Mouse (Mus musculus) ES-E14 (cell line): ENCODE results near the gene 1700012B09Rik. TPM values are rescaled to one million over a fixed set of nuclear protein-coding genes. Genes with fewer than 3 reads are reported as not detected.

Experiments used
- DNase-seq: peaks from one replicate; pipeline ENCODE4 v3.0.0-alpha.2; 2013; ENCODE audit warnings: low read depth, low spot score
- H3K27ac ChIP-seq: 2 replicates; pipeline ENCODE4 v1.5.1; 2012; ENCODE audit warnings: low read depth, mild to moderate bottlenecking, low read length, moderate library complexity, mixed read lengths; ENCODE audit not compliant: poor library complexity, insufficient read depth, severe bottlenecking
- H3K36me3 ChIP-seq: 2 replicates; pipeline ENCODE4 v1.6.1; 2012; ENCODE audit warnings: mild to moderate bottlenecking, low read length, moderate library complexity, mixed read lengths; ENCODE audit not compliant: control insufficient read depth, poor library complexity, insufficient read depth, severe bottlenecking
- H3K4me1 ChIP-seq, 2 experiments: fragments of 150-350 bp in 1 of 2; sonication (generic) in 1 of 2; 2 replicates each; pipeline ENCODE4 v1.6.1; 2012; ENCODE audit warnings: low read length in 2 of 2, mild to moderate bottlenecking in 1 of 2, mixed read lengths in 1 of 2; ENCODE audit not compliant: control insufficient read depth in 2 of 2, insufficient read depth in 2 of 2, poor library complexity in 1 of 2
- H3K4me3 ChIP-seq, 2 experiments: fragments of 150-350 bp in 1 of 2; sonication (generic) in 1 of 2; 2 replicates each; pipeline ENCODE4 v1.5.1; 2012; ENCODE audit warnings: low read length in 2 of 2, low read depth in 1 of 2, mild to moderate bottlenecking in 1 of 2, mixed read lengths in 1 of 2; ENCODE audit not compliant: insufficient read depth in 1 of 2, poor library complexity in 1 of 2, severe bottlenecking in 1 of 2
- H3K9ac ChIP-seq: 2 replicates; pipeline ENCODE4 v1.6.1; 2012; ENCODE audit warnings: low read depth, mild to moderate bottlenecking, low read length, mixed read lengths; ENCODE audit not compliant: poor library complexity, insufficient read depth, severe bottlenecking
- H3K9me3 ChIP-seq: fragments of 150-350 bp; sonication (generic); 2 replicates; pipeline ENCODE4 v1.6.1; 2012; ENCODE audit warnings: low read depth, mild to moderate bottlenecking, low read length; ENCODE audit not compliant: control insufficient read depth, insufficient read depth
- CHD2 ChIP-seq: IDR thresholded peaks from 2 replicates; pipeline ENCODE4 v1.6.1; 2014; ENCODE audit warnings: mild to moderate bottlenecking, low read depth, low read length, inconsistent platforms
- HCFC1 ChIP-seq: IDR thresholded peaks from 2 replicates; pipeline ENCODE4 v1.6.1; 2012; ENCODE audit warnings: low read length, inconsistent platforms, borderline replicate concordance; ENCODE audit not compliant: insufficient read depth
- MAFK ChIP-seq: IDR thresholded peaks from 2 replicates; pipeline ENCODE4 v1.6.1; 2014; ENCODE audit warnings: mild to moderate bottlenecking, low read depth, low read length, inconsistent platforms; ENCODE audit not compliant: insufficient read depth
- ZC3H11A ChIP-seq: IDR thresholded peaks from 2 replicates; pipeline ENCODE4 v1.6.1; 2012; ENCODE audit warnings: low read depth, mild to moderate bottlenecking, inconsistent platforms, low read length, borderline replicate concordance
- ZNF384 ChIP-seq: IDR thresholded peaks from 2 replicates; pipeline ENCODE4 v1.6.1; 2012; ENCODE audit warnings: low read depth, low read length, inconsistent platforms
- in situ Hi-C, 2 experiments: fragments of 600-800 bp; cut with MboI; formaldehyde crosslinking; loops; one replicate each; pipeline ENCODE4 v1.15.1; 2025; ENCODE audit warnings: low sequenced_read_pairs in 2 of 2, inconsistent platforms in 1 of 2; ENCODE audit not compliant: unreplicated experiment in 2 of 2
- total RNA-seq: library from RNA; depleted of rRNA; stranded (reverse); fragments of 300-350 nt; gene quantifications from 2 replicates; pipeline ENCODE4 v1.2.3, GENCODE M21; 2012

1700012B09Rik gene
- total RNA-seq, 1 experiment, result not detected

DNA sequence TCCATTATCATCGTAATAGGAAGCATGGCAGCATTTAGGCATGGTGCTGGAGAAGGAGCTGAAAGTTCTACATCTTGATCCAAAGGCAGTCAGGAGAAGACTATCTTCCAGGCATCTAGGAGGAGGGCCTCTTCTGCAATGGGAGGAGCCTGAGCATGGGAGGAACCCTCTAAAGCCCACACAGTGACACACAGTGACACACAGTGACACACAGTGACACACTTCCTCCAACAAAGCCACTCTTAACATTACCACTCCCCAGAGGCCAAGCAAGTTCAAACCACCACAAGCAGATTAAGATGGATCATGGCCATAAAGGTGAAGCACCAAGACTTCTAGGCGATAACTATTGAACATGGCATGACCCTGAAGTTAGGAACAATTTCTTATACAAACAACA is 1.2 kb upstream of the 1700012B09Rik start:
- in situ Hi-C loops, result no loop called here
- Histone ChIP-seq H3K27ac (no peak overlapping the region), H3K4me1 (no peaks in the 10 kb centered on the region; a peak in 1 of 4 replicates), H3K36me3 (no peaks in the 10 kb centered on the region), H3K4me3 (no peak overlapping the region), H3K9me3 (no peaks in the 10 kb centered on the region), H3K9ac (no peak overlapping the region)
- DNase-seq, result no peak
- TF ChIP-seq ZC3H11A (no peak), HCFC1 (no peak), ZNF384 (no peak), CHD2 (no peak), MAFK (no peak)

DNA sequence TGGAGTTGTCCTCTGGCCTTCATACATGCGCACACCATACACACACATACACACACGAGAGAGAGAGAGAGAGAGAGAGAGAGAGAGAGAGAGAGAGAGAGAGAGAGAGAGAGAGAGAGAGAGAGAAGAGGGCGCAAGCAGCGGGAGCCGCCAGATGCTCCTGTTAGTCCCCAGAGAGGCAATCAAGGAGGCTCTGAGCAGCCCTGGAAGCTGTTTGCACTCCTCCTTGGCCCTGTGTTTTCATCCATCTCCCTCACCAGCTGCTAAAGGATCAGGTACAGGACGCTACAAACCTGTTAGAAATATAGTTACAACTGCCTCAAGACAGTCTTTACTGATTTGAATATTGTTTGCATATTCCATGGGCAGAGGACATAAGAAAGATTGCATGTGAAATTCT is 1.0 kb downstream of the 1700012B09Rik start:
- in situ Hi-C loops, result no loop called here
- DNase-seq, result no peak
- no peaks in the 10 kb centered on the region for H3K9me3 ChIP-seq
- no peak overlapping the region for H3K9ac ChIP-seq
- TF ChIP-seq ZC3H11A (no peak), CHD2 (no peak)
- no peaks in the 10 kb centered on the region; a peak in 1 of 4 replicates for H3K4me1 ChIP-seq
- H3K4me3 ChIP-seq, result no peak overlapping the region
- H3K36me3 ChIP-seq, result no peaks in the 10 kb centered on the region
- no peak overlapping the region for H3K27ac ChIP-seq

- H3K9me3 ChIP-seq, result no peaks in the 10 kb centered on the region
- in situ Hi-C loops, result no loop called here
- H3K4me3 ChIP-seq, result no peak overlapping the region
- no peaks in the 10 kb centered on the region for H3K4me1 ChIP-seq
- H3K36me3 ChIP-seq, result no peaks in the 10 kb centered on the region
- TF ChIP-seq ZNF384 (no peak), ZC3H11A (peak; percentile 42; the same call in 1 of the 2 replicates)
- no peak overlapping the region for H3K9ac ChIP-seq
- no peak for DNase-seq
- H3K27ac ChIP-seq, result no peak overlapping the region
Measured at GRCm38 (mm10) chr9:14764765-14765164, 6.1 kb downstream of the 1700012B09Rik start.

DNA sequence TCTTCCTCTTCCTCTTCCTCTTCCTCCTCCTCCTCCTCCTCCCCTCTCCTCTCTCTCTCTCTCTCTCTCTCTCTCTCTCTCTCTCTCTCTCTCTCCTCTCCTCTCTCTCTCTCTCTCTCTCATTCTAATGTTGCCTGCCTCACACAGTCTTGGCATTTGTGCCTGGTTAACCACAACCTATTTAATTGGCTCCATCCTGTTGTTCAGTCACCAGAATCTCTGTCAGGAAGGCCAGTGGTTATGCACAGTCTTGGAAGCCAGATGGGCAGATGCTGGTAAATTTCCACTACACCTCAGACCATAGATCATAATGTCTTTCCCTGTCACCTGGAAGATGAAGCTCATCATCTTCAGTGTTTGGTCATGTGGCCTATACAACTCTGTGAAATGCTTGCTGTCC is 11.6 kb downstream of the 1700012B09Rik start:
- TF ChIP-seq ZC3H11A (no peak), HCFC1 (no peak), ZNF384 (no peak), CHD2 (no peak), MAFK (no peak)
- no peak overlapping the region for H3K27ac ChIP-seq
- in situ Hi-C loops, result no loop called here
- H3K36me3 ChIP-seq, result no peaks in the 10 kb centered on the region
- no peaks in the 10 kb centered on the region for H3K9me3 ChIP-seq
- H3K4me3 ChIP-seq, result no peak overlapping the region
- no peaks in the 10 kb centered on the region for H3K4me1 ChIP-seq
- no peak overlapping the region for H3K9ac ChIP-seq
- no peak for DNase-seq

GRCm38 (mm10) chr9:14758590-14758989 is 12.2 kb downstream of the 1700012B09Rik start:
- no peaks in the 10 kb centered on the region for H3K36me3 ChIP-seq
- in situ Hi-C loops, result no loop called here
- H3K9me3 ChIP-seq, result no peaks in the 10 kb centered on the region
- no peak for TF ChIP-seq HCFC1
- TF ChIP-seq ZNF384, result no peak
- TF ChIP-seq ZC3H11A, result no peak
- TF ChIP-seq MAFK, result no peak
- no peak for TF ChIP-seq CHD2
- H3K9ac ChIP-seq, result no peak overlapping the region
- no peaks in the 10 kb centered on the region for H3K4me1 ChIP-seq
- no peak overlapping the region for H3K4me3 ChIP-seq
- H3K27ac ChIP-seq, result no peak overlapping the region
- DNase-seq, result no peak
